In the genomic region with DNA sequence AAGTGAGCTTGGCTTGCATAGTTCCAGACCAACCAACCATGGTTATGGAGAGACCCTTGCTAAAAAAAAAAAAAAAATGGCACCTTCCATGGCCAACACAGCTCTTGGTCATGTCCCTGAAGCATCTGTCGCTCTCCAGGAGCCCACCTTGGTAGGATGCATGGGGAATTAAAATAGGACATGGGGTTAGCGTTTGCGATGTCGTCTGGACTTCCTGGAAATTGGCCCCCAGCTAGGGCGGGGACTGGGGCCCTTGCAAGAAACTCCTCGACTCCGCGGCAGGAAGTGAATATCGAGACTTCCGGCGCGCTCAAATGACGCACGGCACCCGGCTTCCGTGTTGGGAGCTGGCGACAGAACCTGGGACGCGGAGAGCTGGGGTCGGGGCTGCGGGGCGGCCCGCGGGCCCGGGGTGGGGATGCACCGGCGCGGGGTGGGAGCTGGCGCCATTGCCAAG, we compare ENCODE assay signal across 8 mouse cellular contexts. TPM values are rescaled to one million over a fixed set of nuclear protein-coding genes. Genes with fewer than 3 reads are reported as not detected.
DNase-seq lines count a peak whose midpoint lies in the region; ATAC-seq and TF ChIP-seq lines count a peak whose summit lies in the region.

A gene (plus strand): TSS at position 290 of the 457 bp plus-strand sequence.

- H3K27ac ChIP-seq in bone marrow, adult 2 months (ENCODE audit: control insufficient read depth, insufficient read depth, low read depth, low read length, poor library complexity) = 0 out of 2 replicates have a peak within 1 kb of the TSS, but pooled peaks have one; percentile 8
- H3K27ac ChIP-seq in embryonic facial prominence, embryonic 15.5 days (replicated peaks) = peak within 1 kb of the TSS; percentile 61
- H3K27ac ChIP-seq in kidney, embryonic 14.5 days (ENCODE audit: low read depth, low read length) = 0 out of 2 replicates have a peak within 1 kb of the TSS, but pooled peaks have one; percentile 4
- H3K27ac ChIP-seq in limb, embryonic 15.5 days = peak within 1 kb of the TSS; percentile 83

- 1% methylated on average over 29 of the region's 29 CpGs for WGBS in bone marrow, adult 2 months
- under 1% methylated on average over 29 of the region's 29 CpGs for WGBS in embryonic facial prominence, embryonic 15.5 days
- WGBS in kidney, embryonic 14.5 days = under 1% methylated on average over 29 of the region's 29 CpGs
- WGBS in limb, embryonic 15.5 days = 0% methylated on average over 29 of the region's 29 CpGs

- H3K9me3 ChIP-seq in embryonic facial prominence, embryonic 15.5 days (replicated peaks) = no peaks in the 10 kb centered on the region
- no peaks in the 10 kb centered on the region for H3K9me3 ChIP-seq in kidney, embryonic 14.5 days (ENCODE audit: control insufficient read depth, low read length)
- H3K9me3 ChIP-seq in limb, embryonic 15.5 days = no peaks in the 10 kb centered on the region

- TF ChIP-seq CTCF in bone marrow, adult 2 months (IDR thresholded peaks at IDR 0.05; ENCODE audit: control insufficient read depth, insufficient read depth, low read length) = no peak

- H3K4me2 ChIP-seq in embryonic facial prominence, embryonic 15.5 days (replicated peaks) = peak within 1 kb of the TSS; percentile 90
- peak within 1 kb of the TSS; percentile 80 for H3K4me2 ChIP-seq in kidney, embryonic 14.5 days (replicated peaks; ENCODE audit: low read depth, low read length)
- peak within 1 kb of the TSS; percentile 73 for H3K4me2 ChIP-seq in limb, embryonic 15.5 days

- peak; percentile 61; the same call in 1 of the 2 replicates for TF ChIP-seq POLR2A in bone marrow, adult 2 months (IDR thresholded peaks at IDR 0.05; ENCODE audit: borderline replicate concordance, control insufficient read depth, low read depth, low read length)

- H3K36me3 ChIP-seq in embryonic facial prominence, embryonic 15.5 days = peaks cover 17% of the 10 kb centered on the region; the same call in 1 of the 2 replicates
- H3K36me3 ChIP-seq in kidney, embryonic 14.5 days (ENCODE audit: control insufficient read depth, insufficient read depth, low read length) = peaks cover 5% of the 10 kb centered on the region
- peaks cover 12% of the 10 kb centered on the region for H3K36me3 ChIP-seq in limb, embryonic 15.5 days

- H3K27me3 ChIP-seq in embryonic facial prominence, embryonic 15.5 days = 0 out of 2 replicates have a peak, but pooled peaks cover 3% of the 10 kb centered on the region
- H3K27me3 ChIP-seq in kidney, embryonic 14.5 days (ENCODE audit: control insufficient read depth, insufficient read depth, low read length) = no peaks in the 10 kb centered on the region
- 0 out of 2 replicates have a peak, but pooled peaks cover 5% of the 10 kb centered on the region for H3K27me3 ChIP-seq in limb, embryonic 15.5 days

- H3K4me3 ChIP-seq in bone marrow, adult 2 months (replicated peaks; ENCODE audit: control insufficient read depth, low read depth, low read length) = peak within 1 kb of the TSS; percentile 97
- peak within 1 kb of the TSS; percentile 64 for H3K4me3 ChIP-seq in embryonic facial prominence, embryonic 15.5 days (replicated peaks)
- peak within 1 kb of the TSS; percentile 75 for H3K4me3 ChIP-seq in kidney, embryonic 14.5 days (ENCODE audit: low read length)
- H3K4me3 ChIP-seq in limb, embryonic 15.5 days = peak within 1 kb of the TSS; percentile 83

- peak within 1 kb of the TSS; percentile 61 for H3K9ac ChIP-seq in embryonic facial prominence, embryonic 15.5 days
- peak within 1 kb of the TSS; percentile 70 for H3K9ac ChIP-seq in kidney, embryonic 14.5 days (ENCODE audit: low read depth, low read length)
- H3K9ac ChIP-seq in limb, embryonic 15.5 days = peak within 1 kb of the TSS; percentile 66

- peak; percentile 75 for ATAC-seq in embryonic facial prominence, embryonic 15.5 days (ENCODE audit: insufficient number of reproducible peaks, low FRiP score, low TSS enrichment, low read depth)
- peak; percentile 87 for ATAC-seq in kidney, embryonic 14.5 days (ENCODE audit: low FRiP score, low TSS enrichment)
- ATAC-seq in limb, embryonic 15.5 days (ENCODE audit: insufficient number of reproducible peaks, low FRiP score, low TSS enrichment, low read depth) = peak; percentile 65; the same call in 1 of the 2 replicates

- DNase-seq in 416B (ENCODE audit: low read depth) = peak; percentile 96
- peak; percentile 91 to 92 for DNase-seq in heart, adult 9 months (ENCODE audit: low spot score in 2 of 2)
- peak; percentile 82 to 94 for DNase-seq in monocyte, adult 2 months (ENCODE audit: low read depth in 1 of 2, low spot score in 2 of 2)
- DNase-seq in spleen, postnatal 36 days (ENCODE audit: low spot score in 2 of 2) = peak; percentile 92 to 93

- peaks cover 3% of the 10 kb centered on the region for H3K4me1 ChIP-seq in bone marrow, adult 2 months (ENCODE audit: control insufficient read depth, insufficient read depth, low read length)
- peaks cover 19% of the 10 kb centered on the region for H3K4me1 ChIP-seq in embryonic facial prominence, embryonic 15.5 days
- peaks cover 4% of the 10 kb centered on the region for H3K4me1 ChIP-seq in kidney, embryonic 14.5 days (ENCODE audit: control insufficient read depth, insufficient read depth, low read length)
- peaks cover 8% of the 10 kb centered on the region for H3K4me1 ChIP-seq in limb, embryonic 15.5 days

RNA-seq across cellular contexts. Expression of the gene that starts here (rescaled TPM):
- polyA plus RNA-seq in bone marrow, adult 2 months (2011; ENCODE audit: insufficient read depth, insufficient read length, low replicate concordance, missing spikeins) = 73.9 and 155 TPM in 2 replicates
- 100 and 103 TPM in 2 replicates for polyA plus RNA-seq in embryonic facial prominence, embryonic 15.5 days (2015; fragmentation: Nextera tagmentation; extraction: Ambion mirVana)
- polyA plus RNA-seq in kidney, embryonic 14.5 days (2014; fragmentation: Nextera tagmentation; extraction: Ambion mirVana) = 34.2 and 63.5 TPM in 2 replicates
- 89.0 and 99.0 TPM in 2 replicates for polyA plus RNA-seq in limb, embryonic 15.5 days (2015; fragmentation: Nextera tagmentation; extraction: Ambion mirVana)

Comparison
In these comparisons a context has a peak if more than half of its experiments do, and no peak if none do; other contexts are left out.
1. Peak in every context shown above with its lines: DNase-seq, ATAC-seq, H3K4me3 ChIP-seq and H3K27ac ChIP-seq.
2. H3K27ac ChIP-seq: peak in every context shown above with its lines; median percentile 83 in limb, embryonic 15.5 days; 61 in embryonic facial prominence, embryonic 15.5 days; 8 in bone marrow, adult 2 months; 4 in kidney, embryonic 14.5 days.